Mouse (Mus musculus) stomach, postnatal 0 days (tissue): Measurements from ENCODE around the gene Cadm4. TPM values are rescaled to one million over a fixed set of nuclear protein-coding genes. Genes with fewer than 3 reads are reported as not detected.
A peak's percentile ranks its signal among the peaks of the same experiment; 100 is the strongest.

Experiments used
- ATAC-seq: fragments of 200-750 bp; cut with Nextera tagmentation; 2 replicates; pipeline ENCODE4 v1.8.0; 2017; ENCODE audit not compliant: low FRiP score, low TSS enrichment
- DNase-seq: peaks from one replicate; pipeline ENCODE4 v3.0.0-alpha.2; 2016; ENCODE audit warnings: low spot score
- H3K27ac ChIP-seq: fragments of 300-500 bp; sonication (generic); replicated peaks from 2 replicates; pipeline ENCODE4 v1.5.1; 2014; ENCODE audit warnings: mild to moderate bottlenecking, control low read depth
- H3K27me3 ChIP-seq: fragments of 300-500 bp; sonication (generic); 2 replicates; pipeline ENCODE4 v1.6.1; 2014; ENCODE audit warnings: low read length; ENCODE audit not compliant: control insufficient read depth, insufficient read depth
- H3K36me3 ChIP-seq: fragments of 300-500 bp; sonication (generic); 2 replicates; pipeline ENCODE4 v1.6.1; 2014; ENCODE audit warnings: low read length, mixed read lengths; ENCODE audit not compliant: control insufficient read depth, insufficient read depth
- H3K4me1 ChIP-seq: fragments of 300-500 bp; sonication (generic); replicated peaks from 2 replicates; pipeline ENCODE4 v1.6.1; 2014; ENCODE audit warnings: antibody characterized with exemption; ENCODE audit not compliant: control insufficient read depth, insufficient read depth
- H3K4me2 ChIP-seq: fragments of 300-500 bp; sonication (generic); replicated peaks from 2 replicates; pipeline ENCODE4 v1.6.1; 2014; ENCODE audit warnings: low read depth, mild to moderate bottlenecking, control low read depth, moderate library complexity
- H3K4me3 ChIP-seq: fragments of 300-500 bp; sonication (generic); 2 replicates; pipeline ENCODE4 v1.5.1; 2014; ENCODE audit warnings: low read depth, low read length, control low read depth
- H3K9ac ChIP-seq: fragments of 300-500 bp; sonication (generic); 2 replicates; pipeline ENCODE4 v1.6.1; 2014; ENCODE audit warnings: mild to moderate bottlenecking, low read length, control low read depth, mixed read lengths
- H3K9me3 ChIP-seq: fragments of 300-500 bp; sonication (generic); 2 replicates; pipeline ENCODE4 v1.6.1; 2016; ENCODE audit warnings: low read length; ENCODE audit not compliant: control insufficient read depth
- CTCF ChIP-seq: IDR thresholded peaks from 2 replicates; pipeline ENCODE4 v1.5.1; 2016; ENCODE audit warnings: antibody characterized with exemption, low read depth, mild to moderate bottlenecking, moderate library complexity
- EP300 ChIP-seq: optimal IDR thresholded peaks from 2 replicates; pipeline ENCODE3; 2016; ENCODE audit warnings: antibody characterized with exemption
- WGBS: fragments of 180-500 bp; shearing (Covaris S2); extraction: QIAGEN DNeasy Blood & Tissue Kit; methylation state at CpG from one replicate; pipeline ENCODE4 v1.1.7; 2014; 5-methylcytosine and 5-hydroxymethylcytosine counted together
- polyA plus RNA-seq: library from polyadenylated mRNA; unstranded; fragments of >200 nt; fragmentation: Nextera tagmentation; extraction: Ambion mirVana; gene quantifications from 2 replicates; pipeline ENCODE4 v1.2.1, GENCODE M21; 2015

Gene Cadm4
- polyA plus RNA-seq, 1 experiment from 2014 or later, result 3.4 TPM

- no peaks in the 10 kb centered on the region for H3K36me3 ChIP-seq
- no peak within 1 kb of the TSS for H3K27ac ChIP-seq
- 60% methylated on average over 9 of the region's 9 CpGs for WGBS
- TF ChIP-seq EP300 (no peak), CTCF (no peak)
- H3K4me2 ChIP-seq, result no peak within 1 kb of the TSS
- no peaks in the 10 kb centered on the region for H3K9me3 ChIP-seq
- no peak within 1 kb of the TSS for H3K9ac ChIP-seq
- H3K4me1 ChIP-seq, result no peaks in the 10 kb centered on the region
- DNase-seq, result no peak
- no peak for ATAC-seq
- H3K27me3 ChIP-seq, result no peaks in the 10 kb centered on the region
- H3K4me3 ChIP-seq, result no peak within 1 kb of the TSS
Observed at GRCm38 (mm10) chr7:24451855-24452311, 29.9 kb upstream of the Cadm4 start, which contains the start of gene Irgc1. TSS of gene Irgc1 (minus strand) at chr7:24452297.

- Histone ChIP-seq H3K27ac (no peak overlapping the region), H3K9ac (no peak overlapping the region), H3K4me1 (no peaks in the 10 kb centered on the region), H3K27me3 (no peaks in the 10 kb centered on the region), H3K4me3 (no peak overlapping the region), H3K9me3 (no peaks in the 10 kb centered on the region), H3K4me2 (no peak overlapping the region), H3K36me3 (no peaks in the 10 kb centered on the region)
- WGBS, result 63% methylated on average over 2 of the region's 2 CpGs
- ATAC-seq (no peak), DNase-seq (no peak)
- TF ChIP-seq EP300 (no peak), CTCF (no peak)
Observed at GRCm38 (mm10) chr7:24454199-24454598, 27.6 kb upstream of the Cadm4 start.

- H3K4me1 ChIP-seq, result no peaks in the 10 kb centered on the region
- TF ChIP-seq EP300 (no peak), CTCF (no peak)
- DNase-seq (no peak), ATAC-seq (no peak)
- WGBS, result 57% methylated on average over 5 of the region's 5 CpGs
- no peak overlapping the region for H3K27ac ChIP-seq
- no peaks in the 10 kb centered on the region for H3K9me3 ChIP-seq
- no peak overlapping the region for H3K4me2 ChIP-seq
- H3K4me3 ChIP-seq, result no peak overlapping the region
- no peaks in the 10 kb centered on the region for H3K36me3 ChIP-seq
- no peaks in the 10 kb centered on the region for H3K27me3 ChIP-seq
- no peak overlapping the region for H3K9ac ChIP-seq
Observed at GRCm38 (mm10) chr7:24455726-24456125, 26.1 kb upstream of the Cadm4 start.

- Histone ChIP-seq H3K9me3 (no peaks in the 10 kb centered on the region), H3K27me3 (no peaks in the 10 kb centered on the region), H3K9ac (no peak overlapping the region), H3K4me3 (no peak overlapping the region), H3K36me3 (no peaks in the 10 kb centered on the region), H3K27ac (no peak overlapping the region), H3K4me2 (no peak overlapping the region), H3K4me1 (0 out of 2 replicates have a peak, but pooled peaks cover 2% of the 10 kb centered on the region)
- ATAC-seq (no peak), DNase-seq (no peak)
- WGBS, result 53% methylated on average over 10 of the region's 10 CpGs
- no peak for TF ChIP-seq EP300
- no peak for TF ChIP-seq CTCF
Observed at GRCm38 (mm10) chr7:24457726-24458370, 24.0 kb upstream of the Cadm4 start.

- Histone ChIP-seq H3K27ac (peak overlapping the region; percentile 91), H3K4me2 (no peak overlapping the region), H3K36me3 (no peaks in the 10 kb centered on the region), H3K4me3 (no peak overlapping the region), H3K9me3 (no peaks in the 10 kb centered on the region), H3K27me3 (no peaks in the 10 kb centered on the region), H3K4me1 (peaks cover 2% of the 10 kb centered on the region; the same call in 1 of the 2 replicates), H3K9ac (no peak overlapping the region)
- TF ChIP-seq CTCF (no peak), EP300 (no peak)
- WGBS, result 51% methylated on average over 5 of the region's 5 CpGs
- peak; percentile 74 for DNase-seq
- ATAC-seq, result peak; percentile 83
Observed at GRCm38 (mm10) chr7:24459440-24459839, 22.4 kb upstream of the Cadm4 start.

GRCm38 (mm10) chr7:24459843-24460242 is 22.0 kb upstream of the Cadm4 start:
- Histone ChIP-seq H3K27ac (peak overlapping the region; percentile 91), H3K9me3 (no peaks in the 10 kb centered on the region), H3K4me1 (peaks cover 2% of the 10 kb centered on the region; the same call in 1 of the 2 replicates), H3K4me2 (no peak overlapping the region), H3K27me3 (no peaks in the 10 kb centered on the region), H3K9ac (0 out of 2 replicates have a peak overlapping the region, but pooled peaks have one; percentile 8), H3K4me3 (no peak overlapping the region), H3K36me3 (no peaks in the 10 kb centered on the region)
- 42% methylated on average over 3 of the region's 3 CpGs for WGBS
- peak; percentile 81 for DNase-seq
- TF ChIP-seq CTCF, result no peak
- TF ChIP-seq EP300, result no peak
- peak; percentile 90 for ATAC-seq
